Mouse (Mus musculus) neural tube, embryonic 14.5 days (tissue): ENCODE results near the gene Eno1. TPM values are rescaled to one million over a fixed set of nuclear protein-coding genes. Genes with fewer than 3 reads are reported as not detected.

Experiments
- ATAC-seq: fragments of 200-750 bp; cut with Nextera tagmentation; 2 replicates; pipeline ENCODE4 v1.8.0; 2017; ENCODE audit warnings: low read depth, mild to moderate bottlenecking, moderate TSS enrichment, moderate library complexity
- H3K27ac ChIP-seq: fragments of 300-500 bp; sonication (generic); 2 replicates; pipeline ENCODE4 v1.5.1; 2014; ENCODE audit warnings: low read depth, mild to moderate bottlenecking, control low read depth, low read length, moderate library complexity, mixed read lengths
- H3K27me3 ChIP-seq: fragments of 300-500 bp; sonication (generic); 2 replicates; pipeline ENCODE4 v1.6.1; 2014; ENCODE audit warnings: low read length; ENCODE audit not compliant: control insufficient read depth, insufficient read depth
- H3K36me3 ChIP-seq: fragments of 300-500 bp; sonication (generic); 2 replicates; pipeline ENCODE4 v1.6.1; 2014; ENCODE audit warnings: low read length, mixed read lengths; ENCODE audit not compliant: control insufficient read depth, insufficient read depth
- H3K4me1 ChIP-seq: fragments of 300-500 bp; sonication (generic); 2 replicates; pipeline ENCODE4 v1.6.1; 2014; ENCODE audit warnings: low read length; ENCODE audit not compliant: control insufficient read depth, insufficient read depth
- H3K4me2 ChIP-seq: fragments of 300-500 bp; sonication (generic); 2 replicates; pipeline ENCODE4 v1.6.1; 2014; ENCODE audit warnings: mild to moderate bottlenecking, low read depth, low read length, control low read depth
- H3K4me3 ChIP-seq: fragments of 300-500 bp; sonication (generic); 2 replicates; pipeline ENCODE4 v1.5.1; 2014; ENCODE audit warnings: low read depth, low read length, control low read depth, mixed read lengths
- H3K9ac ChIP-seq: fragments of 300-500 bp; sonication (generic); replicated peaks from 2 replicates; pipeline ENCODE4 v1.6.1; 2014; ENCODE audit warnings: low read depth, mild to moderate bottlenecking, control low read depth, low read length, mixed read lengths
- H3K9me3 ChIP-seq: fragments of 300-500 bp; sonication (generic); 2 replicates; pipeline ENCODE4 v1.6.1; 2016; ENCODE audit warnings: low read length; ENCODE audit not compliant: control insufficient read depth
- WGBS: fragments of 180-500 bp; shearing (Covaris S2); extraction: QIAGEN DNeasy Blood & Tissue Kit; methylation state at CpG from one replicate; pipeline ENCODE4 v1.1.7; 2014; 5-methylcytosine and 5-hydroxymethylcytosine counted together
- polyA plus RNA-seq: library from polyadenylated mRNA; unstranded; fragments of >200 nt; fragmentation: Nextera tagmentation; extraction: Ambion mirVana; gene quantifications from 2 replicates; pipeline ENCODE4 v1.2.1, GENCODE M21; 2014

Gene Eno1
- polyA plus RNA-seq, 1 experiment from 2014 or later: 974 TPM

DNA sequence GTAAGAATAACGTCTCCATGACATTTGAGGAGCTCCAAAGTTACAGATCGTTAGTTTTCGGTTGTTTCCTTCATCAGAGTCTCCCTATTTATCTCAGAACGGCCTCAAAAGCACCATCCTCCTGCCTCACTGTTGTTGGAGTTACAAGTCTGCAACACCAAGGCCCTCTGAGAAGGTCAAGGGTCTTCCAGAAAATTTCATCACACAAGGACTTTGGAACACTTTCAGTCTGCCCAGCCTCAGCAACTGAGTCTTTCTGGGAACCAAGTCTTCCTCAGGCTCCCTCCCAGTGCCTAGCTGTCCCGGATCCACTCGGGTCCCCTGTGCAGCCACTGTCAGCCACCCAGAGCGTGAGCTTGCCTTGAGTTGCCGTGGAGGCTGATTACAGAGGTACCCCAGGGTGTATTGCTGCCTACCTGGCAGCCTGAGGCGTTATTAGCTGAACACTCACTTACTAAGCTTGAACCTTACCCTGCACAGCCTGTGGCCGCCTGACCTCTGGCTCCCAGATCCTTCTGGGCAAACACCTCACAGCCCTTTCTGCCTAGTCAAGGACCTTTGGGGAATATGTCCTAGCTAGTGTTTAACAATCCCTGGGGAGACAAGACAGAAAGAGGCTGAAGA lies 15.4 kb upstream of the Eno1 start:
- Histone ChIP-seq H3K4me2 (no peak overlapping the region), H3K9ac (no peak overlapping the region), H3K36me3 (no peaks in the 10 kb centered on the region), H3K27ac (no peak overlapping the region), H3K27me3 (no peaks in the 10 kb centered on the region), H3K4me3 (no peak overlapping the region), H3K9me3 (no peaks in the 10 kb centered on the region), H3K4me1 (no peaks in the 10 kb centered on the region)
- 50% methylated on average over 10 of the region's 10 CpGs for WGBS
- no peak for ATAC-seq

DNA sequence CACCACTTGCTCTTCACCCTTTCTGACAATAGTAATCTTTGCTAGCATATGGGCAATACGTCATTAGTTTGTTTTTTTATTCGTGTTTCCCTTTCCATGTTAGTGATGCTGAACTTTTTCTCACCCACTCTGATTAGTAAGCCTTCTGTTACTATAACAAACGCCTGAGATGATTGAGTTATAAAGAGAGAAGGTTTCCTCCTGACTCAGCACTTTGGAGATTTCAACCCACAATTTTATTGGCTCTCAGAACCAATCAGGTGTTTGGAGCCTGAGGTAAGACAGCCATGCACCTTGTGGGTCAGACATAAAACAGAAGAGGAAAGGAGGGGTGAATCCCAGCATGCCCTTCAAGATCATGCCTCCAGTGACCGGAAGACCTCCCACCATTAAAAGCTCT lies 12.7 kb upstream of the Eno1 start:
- ATAC-seq: no peak
- no peak overlapping the region for H3K4me2 ChIP-seq
- H3K27me3 ChIP-seq: no peaks in the 10 kb centered on the region
- no peaks in the 10 kb centered on the region for H3K9me3 ChIP-seq
- no peak overlapping the region for H3K4me3 ChIP-seq
- H3K36me3 ChIP-seq: no peaks in the 10 kb centered on the region
- H3K9ac ChIP-seq: no peak overlapping the region
- peaks cover 3% of the 10 kb centered on the region; the same call in 1 of the 2 replicates for H3K4me1 ChIP-seq
- 94% methylated on average over 4 of the region's 4 CpGs for WGBS
- H3K27ac ChIP-seq: no peak overlapping the region

DNA sequence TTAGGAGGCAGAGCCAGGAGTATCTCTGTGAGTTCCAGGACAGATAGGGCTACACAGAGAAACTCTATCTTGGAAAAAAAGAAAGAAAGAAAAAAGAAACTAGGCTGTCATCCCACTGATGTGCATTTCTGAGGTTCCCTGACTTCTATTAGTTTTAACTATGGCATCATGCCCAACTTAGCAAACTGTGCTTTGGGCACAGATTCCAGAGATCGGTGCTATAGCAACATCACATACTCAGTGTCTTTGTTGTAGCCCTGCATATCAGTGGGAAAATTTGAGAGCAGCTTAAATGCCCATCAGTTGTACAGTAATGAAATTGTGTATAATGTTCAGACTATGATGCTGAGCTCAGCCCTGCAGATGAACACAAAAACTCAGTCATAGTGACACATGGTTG lies 10.8 kb upstream of the Eno1 start:
- H3K9ac ChIP-seq: no peak overlapping the region
- no peaks in the 10 kb centered on the region for H3K9me3 ChIP-seq
- ATAC-seq: no peak
- H3K4me1 ChIP-seq: peaks cover 4% of the 10 kb centered on the region
- no peak overlapping the region for H3K27ac ChIP-seq
- no peak overlapping the region for H3K4me2 ChIP-seq
- H3K36me3 ChIP-seq: no peaks in the 10 kb centered on the region
- no peaks in the 10 kb centered on the region for H3K27me3 ChIP-seq
- no peak overlapping the region for H3K4me3 ChIP-seq
- 91% methylated on average over 1 of the region's 1 CpGs for WGBS

DNA sequence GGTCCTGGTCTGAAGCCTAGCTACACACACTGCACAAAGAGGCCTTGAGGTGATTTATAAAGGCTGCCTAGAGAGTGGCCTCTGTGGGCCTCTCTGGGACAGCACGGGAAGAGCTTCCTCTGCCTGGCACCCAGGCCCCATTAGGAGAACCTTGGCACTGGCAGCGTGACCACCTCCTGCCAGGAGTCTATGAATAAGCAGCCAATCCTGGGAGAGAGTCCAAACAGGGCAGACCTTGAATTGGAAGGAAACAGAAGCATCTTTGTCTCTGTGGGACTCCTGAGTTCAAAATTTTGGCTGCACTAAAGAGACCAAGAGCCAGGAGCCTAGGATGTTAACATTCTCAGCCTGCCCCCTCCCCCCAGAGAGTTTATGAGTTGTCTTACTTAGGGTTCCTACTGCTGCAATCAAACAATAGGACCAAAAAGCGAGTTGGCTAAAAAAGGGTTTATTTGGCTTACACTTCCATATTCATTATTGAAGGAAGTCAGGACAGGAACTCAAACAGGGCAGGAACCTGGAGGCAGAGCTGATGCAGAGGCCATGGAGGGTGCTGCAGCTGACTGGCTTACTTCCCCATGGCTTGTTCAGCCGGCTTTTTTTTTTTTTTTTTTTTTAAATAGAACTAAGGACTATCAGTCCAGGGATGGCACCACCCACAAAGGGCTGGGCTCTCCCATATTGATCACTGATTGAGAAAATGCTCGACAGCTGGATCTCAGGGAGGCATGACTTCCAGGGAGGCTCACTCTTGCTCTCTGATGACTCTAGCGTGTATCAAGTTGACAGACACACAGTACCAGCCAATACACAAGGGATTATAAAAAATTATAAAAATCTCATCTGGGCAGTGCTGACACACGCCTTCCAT lies 9.5 kb upstream of the Eno1 start:
- Histone ChIP-seq H3K9ac (no peak overlapping the region), H3K9me3 (no peaks in the 10 kb centered on the region), H3K27ac (peak overlapping the region; percentile 2; the same call in 1 of the 2 replicates), H3K4me2 (no peak overlapping the region), H3K4me1 (peaks cover 10% of the 10 kb centered on the region), H3K4me3 (no peak overlapping the region), H3K27me3 (no peaks in the 10 kb centered on the region), H3K36me3 (no peaks in the 10 kb centered on the region)
- WGBS: 34% methylated on average over 7 of the region's 7 CpGs
- ATAC-seq: peak; percentile 94

DNA sequence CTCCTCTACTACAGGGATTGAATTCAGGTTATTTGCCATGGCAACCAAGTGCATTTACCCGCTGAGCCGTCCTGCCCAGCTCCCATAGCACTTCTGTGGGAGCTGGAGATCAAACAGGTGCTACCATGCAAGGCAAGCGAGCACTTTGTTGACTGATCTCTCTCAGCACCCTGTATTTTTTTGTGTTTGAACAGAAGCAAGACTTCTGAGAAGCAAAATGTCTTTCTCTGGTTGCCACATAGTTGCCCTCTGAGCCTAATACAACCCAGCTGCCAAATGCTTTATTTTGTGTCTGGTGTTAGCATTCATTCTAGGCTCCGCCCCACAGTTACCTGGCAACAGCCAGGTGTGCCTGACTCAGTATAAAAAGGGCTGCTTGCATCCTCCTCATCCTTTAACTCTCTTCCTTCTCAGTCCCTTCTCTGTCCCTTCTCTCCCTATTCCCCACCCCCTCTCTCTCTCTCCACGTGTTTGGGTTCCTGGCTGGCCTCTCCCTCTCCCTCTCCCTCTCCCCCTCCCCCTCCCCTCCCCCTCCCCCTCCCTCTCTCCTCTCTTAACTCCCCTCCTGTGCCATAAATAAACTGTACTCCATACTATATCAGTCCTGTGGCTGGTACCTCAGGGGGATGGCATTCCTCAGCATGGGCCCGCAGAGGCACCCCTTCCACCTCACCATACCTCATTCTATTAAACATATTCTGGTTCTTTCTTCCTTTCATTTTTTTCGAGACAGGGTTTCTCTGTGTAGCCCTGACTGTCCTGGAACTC lies 7.8 kb upstream of the Eno1 start:
- 46% methylated on average over 7 of the region's 7 CpGs for WGBS
- H3K9me3 ChIP-seq: no peaks in the 10 kb centered on the region
- no peaks in the 10 kb centered on the region for H3K36me3 ChIP-seq
- no peak overlapping the region for H3K27ac ChIP-seq
- H3K27me3 ChIP-seq: no peaks in the 10 kb centered on the region
- no peak overlapping the region for H3K4me2 ChIP-seq
- ATAC-seq: no peak
- H3K9ac ChIP-seq: no peak overlapping the region
- H3K4me3 ChIP-seq: no peak overlapping the region
- peaks cover 10% of the 10 kb centered on the region for H3K4me1 ChIP-seq

DNA sequence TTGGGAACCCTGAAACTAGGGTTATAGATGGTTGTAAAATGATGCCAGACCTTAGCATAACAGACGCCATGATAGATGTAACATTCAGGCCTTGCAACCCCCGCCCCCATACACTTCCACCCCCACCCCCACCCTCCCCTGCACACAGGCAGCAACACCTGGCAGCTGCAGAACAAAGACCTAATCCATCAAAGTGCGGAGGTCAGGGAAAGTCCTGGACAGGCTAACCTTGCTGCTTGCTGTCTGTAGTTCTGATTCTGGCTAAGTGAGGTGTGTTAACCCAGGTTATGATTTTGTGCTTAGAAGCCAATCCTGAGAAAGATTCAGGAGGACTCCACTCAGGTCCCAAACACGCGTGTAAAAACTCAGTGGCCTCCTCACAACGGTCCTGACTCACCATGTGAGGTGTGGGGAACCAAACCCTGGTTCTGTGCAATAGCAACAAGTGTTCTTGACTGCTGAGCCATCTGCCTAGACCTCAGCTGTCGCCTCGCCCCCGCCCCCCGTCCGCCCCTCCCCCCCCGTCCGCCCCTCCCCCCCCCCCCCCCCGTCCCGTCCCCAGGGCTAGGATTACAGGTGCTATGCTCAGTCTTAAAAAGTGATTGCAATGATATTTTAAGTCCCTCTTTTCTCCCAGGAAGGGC lies 6.7 kb upstream of the Eno1 start:
- Histone ChIP-seq H3K27me3 (no peaks in the 10 kb centered on the region), H3K4me2 (no peak overlapping the region), H3K36me3 (no peaks in the 10 kb centered on the region), H3K9me3 (no peaks in the 10 kb centered on the region), H3K27ac (no peak overlapping the region), H3K4me3 (no peak overlapping the region), H3K4me1 (peaks cover 10% of the 10 kb centered on the region), H3K9ac (no peak overlapping the region)
- no peak for ATAC-seq
- whole genome bisulfite sequencing: 24% methylated on average over 12 of the region's 15 CpGs

DNA sequence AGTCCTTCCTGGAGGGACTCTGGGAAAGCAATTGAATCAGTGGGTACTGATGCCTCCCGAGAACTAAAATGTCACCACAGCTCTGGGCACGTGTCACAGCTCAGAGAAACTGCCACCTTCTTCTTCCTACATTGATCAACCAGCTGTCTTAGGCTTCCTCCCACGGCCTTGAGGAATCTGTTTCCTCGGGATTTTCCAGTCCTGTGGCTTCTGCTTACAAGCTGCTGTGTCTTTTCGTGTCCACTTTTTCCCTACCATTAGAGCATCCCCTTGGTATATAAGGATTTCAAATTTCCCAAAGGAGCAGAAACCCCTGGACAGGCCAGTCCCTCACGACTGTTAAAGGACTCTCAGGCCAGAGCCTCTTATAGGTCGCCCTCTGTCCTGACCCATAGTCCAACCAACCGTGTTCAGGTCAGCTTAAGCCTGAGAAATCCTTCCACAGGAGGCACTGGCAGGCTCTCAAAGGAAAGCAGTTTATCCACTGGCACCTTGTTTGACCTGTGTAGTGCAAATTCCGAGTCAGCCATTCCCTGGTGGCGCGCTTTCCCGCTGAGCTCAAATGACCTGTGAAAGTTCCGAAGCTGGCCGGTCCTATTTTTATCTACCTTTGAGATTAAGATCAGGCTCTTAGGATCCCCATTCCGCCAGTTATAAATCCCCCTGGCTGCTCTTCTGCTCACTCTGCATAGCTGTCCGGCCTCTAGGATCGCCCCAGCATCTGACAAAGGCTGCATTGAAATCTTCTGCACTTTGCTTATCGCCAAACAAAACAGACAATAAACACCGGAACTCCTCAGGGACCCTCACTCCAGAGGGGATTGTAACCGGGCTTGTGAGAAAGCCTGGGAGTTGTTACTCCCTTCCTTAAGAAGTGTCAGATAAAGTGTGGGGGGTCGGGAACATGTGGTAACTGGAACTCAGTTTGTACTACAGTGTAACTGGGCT lies 5.8 kb upstream of the Eno1 start:
- Histone ChIP-seq H3K9me3 (no peaks in the 10 kb centered on the region), H3K36me3 (no peaks in the 10 kb centered on the region), H3K27ac (0 out of 2 replicates have a peak overlapping the region, but pooled peaks have one; percentile 5), H3K27me3 (no peaks in the 10 kb centered on the region), H3K4me3 (no peak overlapping the region), H3K4me1 (peaks cover 10% of the 10 kb centered on the region), H3K9ac (no peak overlapping the region), H3K4me2 (no peak overlapping the region)
- no peak for ATAC-seq
- WGBS: 4% methylated on average over 21 of the region's 21 CpGs

DNA sequence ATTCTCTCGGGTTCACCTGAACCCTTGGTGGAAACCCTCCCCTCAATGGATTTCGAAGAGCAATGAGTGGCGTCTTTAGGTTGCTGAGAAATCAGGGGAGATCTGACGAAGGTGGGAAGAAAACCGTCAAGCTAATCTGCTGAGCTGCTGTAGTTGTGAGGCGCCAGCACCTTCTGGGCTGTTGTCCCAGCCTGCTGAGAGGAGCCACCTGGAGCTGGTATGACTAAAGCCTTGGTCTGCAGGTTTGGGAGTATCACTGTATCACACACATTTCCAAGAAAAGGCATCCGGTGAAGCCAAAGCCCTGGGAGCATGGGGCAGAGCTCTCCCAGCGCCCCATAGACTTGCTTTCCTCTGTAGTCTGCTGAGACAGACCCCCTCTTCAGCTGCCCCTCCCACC lies 4.7 kb upstream of the Eno1 start:
- no peak overlapping the region for H3K27ac ChIP-seq
- H3K4me2 ChIP-seq: no peak overlapping the region
- H3K27me3 ChIP-seq: no peaks in the 10 kb centered on the region
- no peaks in the 10 kb centered on the region for H3K9me3 ChIP-seq
- no peak overlapping the region for H3K4me3 ChIP-seq
- no peaks in the 10 kb centered on the region for H3K36me3 ChIP-seq
- 50% methylated on average over 8 of the region's 8 CpGs for WGBS
- peaks cover 7% of the 10 kb centered on the region for H3K4me1 ChIP-seq
- H3K9ac ChIP-seq: no peak overlapping the region
- no peak for ATAC-seq
